12 mouse cellular contexts compared by ENCODE assay signal in genomic region chr1:156859156-156859555, GRCm38 (mm10). TPM values are rescaled to one million over a fixed set of nuclear protein-coding genes. Genes with fewer than 3 reads are reported as not detected.
"Had no signal": no experiment of that assay in that cellular context is flagged by ENCODE, and none has a peak within 500 bp of the region (broad histone marks: within the 10 kb centered on the region; RNA-seq: fewer than 3 reads in every experiment).

No protein-coding gene starts in this region.

- ATAC-seq: midbrain, embryonic 16.5 days had no signal

- DNase-seq: lung, adult 18-20 months; lung, embryonic 14.5 days; lung, postnatal 10 days; lung, postnatal 4 days; midbrain, embryonic 14.5 days; right cerebral cortex, postnatal 14 days; spleen, adult 18-20 months; thymus, adult 2 months; thymus, postnatal 14 days; thymus, postnatal 36 days had no signal

RNA-seq across cellular contexts. Expression of gene Angptl1, which starts 20.8 kb away (rescaled TPM):
- total RNA-seq: megakaryocyte-erythroid progenitor cell, adult 5-6 weeks had no signal
